8 mouse cellular contexts compared by ENCODE assay signal in the genomic region with DNA sequence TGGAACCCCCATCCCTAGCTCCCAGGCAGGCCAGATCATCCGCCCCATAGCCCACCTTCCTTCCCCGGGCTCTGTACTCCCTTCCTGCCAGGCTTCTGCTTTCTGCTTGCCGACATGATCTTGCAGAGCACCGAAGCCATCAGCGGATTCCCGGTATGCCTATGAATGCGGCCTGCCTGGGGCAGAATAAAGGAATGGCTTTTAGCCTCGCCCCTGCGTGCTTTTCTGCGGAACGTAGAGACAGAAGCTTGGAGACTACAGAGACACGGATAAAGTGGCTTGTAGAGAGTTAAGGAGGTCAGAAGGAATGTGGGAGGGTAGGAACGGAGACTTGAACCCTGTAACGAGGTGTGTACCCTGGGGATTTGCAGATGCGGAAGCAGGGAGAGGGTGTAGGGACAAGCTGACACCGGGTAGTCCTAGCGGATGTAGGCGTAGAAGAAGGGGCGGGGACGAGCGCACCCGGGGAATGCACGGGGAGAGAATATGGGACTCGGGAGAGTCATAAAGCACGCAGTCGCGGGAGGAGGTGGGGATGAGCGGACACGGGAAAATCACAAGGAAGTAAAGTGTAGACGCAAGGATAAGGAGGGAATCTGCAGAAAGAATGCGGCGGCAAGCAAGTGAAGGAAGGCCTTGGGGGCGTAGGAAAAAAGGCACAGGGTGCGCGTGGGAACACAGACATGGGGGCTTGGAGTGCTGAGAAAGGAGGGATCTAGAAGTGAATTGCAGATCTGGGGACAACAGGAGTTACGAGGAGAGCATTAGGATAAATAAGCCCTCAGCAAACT. TPM values are rescaled to one million over a fixed set of nuclear protein-coding genes. Genes with fewer than 3 reads are reported as not detected.
A peak's percentile ranks its signal among the peaks of the same experiment; 100 is the strongest.
DNase-seq lines count a peak whose midpoint lies in the region; ATAC-seq and TF ChIP-seq lines count a peak whose summit lies in the region.

No protein-coding gene starts in this region.

- under 1% methylated on average over 36 of the region's 36 CpGs for WGBS in limb, embryonic 14.5 days
- WGBS in midbrain, embryonic 16.5 days, result under 1% methylated on average over 36 of the region's 36 CpGs

- H3K27ac ChIP-seq in embryonic fibroblast, embryonic 13.5 days (ENCODE audit: insufficient read depth, low read length), result peak overlapping the region; percentile 95
- H3K27ac ChIP-seq in limb, embryonic 14.5 days (replicated peaks; ENCODE audit: low read depth, low read length), result peak overlapping the region; percentile 93
- peak overlapping the region; percentile 90 for H3K27ac ChIP-seq in midbrain, embryonic 16.5 days (ENCODE audit: low read length)

- no peaks in the 10 kb centered on the region for H3K9me3 ChIP-seq in limb, embryonic 14.5 days (ENCODE audit: control insufficient read depth, low read length)
- no peaks in the 10 kb centered on the region for H3K9me3 ChIP-seq in midbrain, embryonic 16.5 days (replicated peaks; ENCODE audit: control insufficient read depth, low read length, poor library complexity, severe bottlenecking)

- peak overlapping the region; percentile 65 for H3K9ac ChIP-seq in limb, embryonic 14.5 days (ENCODE audit: low read depth, low read length, severe bottlenecking)
- H3K9ac ChIP-seq in midbrain, embryonic 16.5 days (ENCODE audit: low read depth, low read length), result peak overlapping the region; percentile 75

- 0 out of 2 replicates have a peak, but pooled peaks cover 2% of the 10 kb centered on the region for H3K4me1 ChIP-seq in embryonic fibroblast, embryonic 13.5 days (ENCODE audit: control insufficient read depth, insufficient read depth, low read length)
- H3K4me1 ChIP-seq in limb, embryonic 14.5 days (ENCODE audit: control insufficient read depth, insufficient read depth, low read length), result peaks cover 22% of the 10 kb centered on the region
- peaks cover 16% of the 10 kb centered on the region for H3K4me1 ChIP-seq in midbrain, embryonic 16.5 days (ENCODE audit: control insufficient read depth, insufficient read depth, low read length)

- H3K4me3 ChIP-seq in embryonic fibroblast, embryonic 13.5 days (ENCODE audit: insufficient read depth, low read length), result peak overlapping the region; percentile 50
- H3K4me3 ChIP-seq in limb, embryonic 14.5 days (replicated peaks; ENCODE audit: low read length), result peak overlapping the region; percentile 46
- H3K4me3 ChIP-seq in midbrain, embryonic 16.5 days (ENCODE audit: low read depth, low read length), result peak overlapping the region; percentile 45

- H3K4me2 ChIP-seq in limb, embryonic 14.5 days (replicated peaks; ENCODE audit: low read depth, low read length, severe bottlenecking), result peak overlapping the region; percentile 75
- peak overlapping the region; percentile 73 for H3K4me2 ChIP-seq in midbrain, embryonic 16.5 days (ENCODE audit: low read length)

- peak; percentile 87 for ATAC-seq in limb, embryonic 14.5 days (ENCODE audit: low FRiP score, low read depth)
- ATAC-seq in midbrain, embryonic 16.5 days, result peak; percentile 85

- H3K36me3 ChIP-seq in limb, embryonic 14.5 days (ENCODE audit: control insufficient read depth, insufficient read depth, low read length), result no peaks in the 10 kb centered on the region
- no peaks in the 10 kb centered on the region for H3K36me3 ChIP-seq in midbrain, embryonic 16.5 days (ENCODE audit: control insufficient read depth, insufficient read depth, low read length)

- H3K27me3 ChIP-seq in limb, embryonic 14.5 days (ENCODE audit: control insufficient read depth, insufficient read depth, low read length), result no peaks in the 10 kb centered on the region
- no peaks in the 10 kb centered on the region for H3K27me3 ChIP-seq in midbrain, embryonic 16.5 days (ENCODE audit: control insufficient read depth, insufficient read depth, low read depth, low read length)

- DNase-seq in A20 (ENCODE audit: low read depth, low spot score), result peak; percentile 84
- peak; percentile 57 to 67 for DNase-seq in adrenal gland, postnatal 4 days (ENCODE audit: low spot score in 2 of 2)
- DNase-seq in heart, adult 8-10 months (ENCODE audit: low spot score), result peak; percentile 89
- DNase-seq in kidney, adult 8-10 months, result peak; percentile 84 to 88
- DNase-seq in limb, embryonic 14.5 days (ENCODE audit: low spot score), result peak; percentile 61
- peak; percentile 63 to 76 for DNase-seq in spleen, postnatal 10 days (ENCODE audit: low spot score in 2 of 2)

- peak; percentile 86 for TF ChIP-seq POLR2A in embryonic fibroblast, embryonic 13.5 days (IDR thresholded peaks at IDR 0.05; ENCODE audit: low read depth, low read length)
- peak; percentile 43; the same call in 1 of the 2 replicates for TF ChIP-seq POLR2A in limb, embryonic 14.5 days (IDR thresholded peaks at IDR 0.05; ENCODE audit: borderline replicate concordance, extremely low read depth, insufficient read depth, insufficient read length)

- TF ChIP-seq CTCF in embryonic fibroblast, embryonic 13.5 days (IDR thresholded peaks at IDR 0.05; ENCODE audit: borderline replicate concordance, insufficient read depth, low read length), result no peak

RNA-seq across cellular contexts. Expression of gene Etfb, which starts 0.6 kb away (rescaled TPM):
- total RNA-seq in adrenal gland, postnatal 4 days (2021), result 100 to 1,000 TPM; 378 to 458 TPM
- polyA plus RNA-seq in embryonic fibroblast, embryonic 13.5 days (2011; ENCODE audit: insufficient read length, low read depth, missing spikeins), result 104 and 143 TPM in 2 replicates
- total RNA-seq in heart, adult 8-10 months (2022), result 1,000 to 10,000 TPM; 1,243 to 1,357 (median 1,292) TPM
- 93.3 and 153 TPM in 2 replicates for polyA plus RNA-seq in limb, embryonic 14.5 days (2012; rRNA removed)
- 280 and 301 TPM in 2 replicates for polyA plus RNA-seq in limb, embryonic 14.5 days (2014; fragmentation: Nextera tagmentation; extraction: Ambion mirVana)
- 96.3 and 105 TPM in 2 replicates for polyA plus RNA-seq in midbrain, embryonic 16.5 days (2015; fragmentation: Nextera tagmentation; extraction: Ambion mirVana)

RNA-seq across cellular contexts. Expression of gene Gm45233, which starts 0.6 kb away (rescaled TPM):
- 1 to 10 TPM; 2.1 to 2.7 TPM for total RNA-seq in adrenal gland, postnatal 4 days (2021)
- 0.72 TPM in 1 of 2 replicates, not detected in the other for polyA plus RNA-seq in embryonic fibroblast, embryonic 13.5 days (2011; ENCODE audit: insufficient read length, low read depth, missing spikeins)
- 1 to 10 TPM in 2 of 4 experiments, under 1 TPM in 2; 0.44 to 1.3 (median 0.94) TPM for total RNA-seq in heart, adult 8-10 months (2022)
- 1.0 and 3.2 TPM in 2 replicates for polyA plus RNA-seq in limb, embryonic 14.5 days (2012; rRNA removed)
- polyA plus RNA-seq in limb, embryonic 14.5 days (2014; fragmentation: Nextera tagmentation; extraction: Ambion mirVana), result 0.26 and 0.63 TPM in 2 replicates
- 0.36 and 1.2 TPM in 2 replicates for polyA plus RNA-seq in midbrain, embryonic 16.5 days (2015; fragmentation: Nextera tagmentation; extraction: Ambion mirVana)

RNA-seq across cellular contexts. Expression of gene Cldnd2, which starts 2.7 kb away (rescaled TPM):
- total RNA-seq in adrenal gland, postnatal 4 days (2021), result not detected
- not detected in 2 replicates for polyA plus RNA-seq in embryonic fibroblast, embryonic 13.5 days (2011; ENCODE audit: insufficient read length, low read depth, missing spikeins)
- not detected for total RNA-seq in heart, adult 8-10 months (2022)
- not detected in 2 replicates for polyA plus RNA-seq in limb, embryonic 14.5 days (2012; rRNA removed)
- not detected in 2 replicates for polyA plus RNA-seq in limb, embryonic 14.5 days (2014; fragmentation: Nextera tagmentation; extraction: Ambion mirVana)
- not detected in 2 replicates for polyA plus RNA-seq in midbrain, embryonic 16.5 days (2015; fragmentation: Nextera tagmentation; extraction: Ambion mirVana)

RNA-seq across cellular contexts. Expression of gene Nkg7, which starts 6.4 kb away (rescaled TPM):
- under 1 TPM in 1 of 2 experiments, not detected in 1; 0.68 TPM for total RNA-seq in adrenal gland, postnatal 4 days (2021)
- not detected in 2 replicates for polyA plus RNA-seq in embryonic fibroblast, embryonic 13.5 days (2011; ENCODE audit: insufficient read length, low read depth, missing spikeins)
- total RNA-seq in heart, adult 8-10 months (2022), result 1 to 10 TPM in 1 of 4 experiments, not detected in 3; 1.1 TPM
- 0.68 and 0.88 TPM in 2 replicates for polyA plus RNA-seq in limb, embryonic 14.5 days (2012; rRNA removed)
- 1.7 and 2.3 TPM in 2 replicates for polyA plus RNA-seq in limb, embryonic 14.5 days (2014; fragmentation: Nextera tagmentation; extraction: Ambion mirVana)
- polyA plus RNA-seq in midbrain, embryonic 16.5 days (2015; fragmentation: Nextera tagmentation; extraction: Ambion mirVana), result not detected in 2 replicates

RNA-seq across cellular contexts. Expression of gene Lim2, which starts 15.9 kb away (rescaled TPM):
- not detected for total RNA-seq in adrenal gland, postnatal 4 days (2021)
- not detected in 2 replicates for polyA plus RNA-seq in embryonic fibroblast, embryonic 13.5 days (2011; ENCODE audit: insufficient read length, low read depth, missing spikeins)
- total RNA-seq in heart, adult 8-10 months (2022), result under 1 TPM in 1 of 4 experiments, not detected in 3; 0.32 TPM
- not detected in 2 replicates for polyA plus RNA-seq in limb, embryonic 14.5 days (2012; rRNA removed)
- not detected in 2 replicates for polyA plus RNA-seq in limb, embryonic 14.5 days (2014; fragmentation: Nextera tagmentation; extraction: Ambion mirVana)
- polyA plus RNA-seq in midbrain, embryonic 16.5 days (2015; fragmentation: Nextera tagmentation; extraction: Ambion mirVana), result not detected in 2 replicates

Comparison
In these comparisons a context has a peak if more than half of its experiments do, and no peak if none do; other contexts are left out.
1. Peak in every context shown above with its lines: DNase-seq, ATAC-seq, H3K4me3 ChIP-seq and H3K27ac ChIP-seq.